Mouse (Mus musculus) kidney, embryonic 16.5 days (tissue): ENCODE measurements around the gene Atp2a1. TPM values are rescaled to one million over a fixed set of nuclear protein-coding genes. Genes with fewer than 3 reads are reported as not detected.

Experiments
- ATAC-seq: fragments of 200-750 bp; cut with Nextera tagmentation; 2 replicates; pipeline ENCODE4 v1.8.0; 2017; ENCODE audit warnings: moderate TSS enrichment; ENCODE audit not compliant: low FRiP score, low TSS enrichment
- H3K27ac ChIP-seq: fragments of 300-500 bp; sonication (generic); 2 replicates; pipeline ENCODE4 v1.5.1; 2014; ENCODE audit warnings: low read length
- H3K27me3 ChIP-seq: fragments of 300-500 bp; sonication (generic); 2 replicates; pipeline ENCODE4 v1.6.1; 2014; ENCODE audit warnings: low read length, control low read depth, mixed read lengths; ENCODE audit not compliant: insufficient read depth
- H3K36me3 ChIP-seq: fragments of 300-500 bp; sonication (generic); 2 replicates; pipeline ENCODE4 v1.6.1; 2014; ENCODE audit warnings: low read length, control low read depth, mixed read lengths; ENCODE audit not compliant: insufficient read depth
- H3K4me1 ChIP-seq: fragments of 300-500 bp; sonication (generic); 2 replicates; pipeline ENCODE4 v1.6.1; 2014; ENCODE audit warnings: low read length, control low read depth, mixed read lengths; ENCODE audit not compliant: insufficient read depth
- H3K4me2 ChIP-seq: fragments of 300-500 bp; sonication (generic); replicated peaks from 2 replicates; pipeline ENCODE4 v1.6.1; 2014; ENCODE audit warnings: low read depth, low read length
- H3K4me3 ChIP-seq: fragments of 300-500 bp; sonication (generic); 2 replicates; pipeline ENCODE4 v1.5.1; 2014; ENCODE audit warnings: mild to moderate bottlenecking, low read length
- H3K9ac ChIP-seq: fragments of 300-500 bp; sonication (generic); replicated peaks from 2 replicates; pipeline ENCODE4 v1.6.1; 2014; ENCODE audit warnings: low read length
- H3K9me3 ChIP-seq: fragments of 300-500 bp; sonication (generic); 2 replicates; pipeline ENCODE4 v1.6.1; 2016; ENCODE audit warnings: low read length, control low read depth
- WGBS: fragments of 180-500 bp; shearing (Covaris S2); extraction: QIAGEN DNeasy Blood & Tissue Kit; methylation state at CpG from one replicate; pipeline ENCODE4 v1.1.7; 2014; 5-methylcytosine and 5-hydroxymethylcytosine counted together
- polyA plus RNA-seq: library from polyadenylated mRNA; unstranded; fragments of >200 nt; fragmentation: Nextera tagmentation; extraction: Ambion mirVana; gene quantifications from 2 replicates; pipeline ENCODE4 v1.2.1, GENCODE M21; 2015

Atp2a1 gene
- polyA plus RNA-seq, 1 experiment from 2014 or later = 7.8 TPM

- no peaks in the 10 kb centered on the region for H3K9me3 ChIP-seq
- peak overlapping the region; percentile 96 for H3K27ac ChIP-seq
- H3K9ac ChIP-seq = peak overlapping the region; percentile 97
- peak overlapping the region; percentile 91 for H3K4me3 ChIP-seq
- peaks cover 20% of the 10 kb centered on the region for H3K4me1 ChIP-seq
- peak; percentile 58 for ATAC-seq
- peaks cover 23% of the 10 kb centered on the region for H3K36me3 ChIP-seq
- H3K4me2 ChIP-seq = peak overlapping the region; percentile 85
- under 1% methylated on average over 26 of the region's 27 CpGs for WGBS
- no peaks in the 10 kb centered on the region for H3K27me3 ChIP-seq
These were observed 11.6 kb upstream of the Atp2a1 start for GRCm38 (mm10) chr7:126474486-126474955.

- peak overlapping the region; percentile 91 for H3K4me3 ChIP-seq
These were observed 10.7 kb upstream of the Atp2a1 start for GRCm38 (mm10) chr7:126473470-126474086.

DNA sequence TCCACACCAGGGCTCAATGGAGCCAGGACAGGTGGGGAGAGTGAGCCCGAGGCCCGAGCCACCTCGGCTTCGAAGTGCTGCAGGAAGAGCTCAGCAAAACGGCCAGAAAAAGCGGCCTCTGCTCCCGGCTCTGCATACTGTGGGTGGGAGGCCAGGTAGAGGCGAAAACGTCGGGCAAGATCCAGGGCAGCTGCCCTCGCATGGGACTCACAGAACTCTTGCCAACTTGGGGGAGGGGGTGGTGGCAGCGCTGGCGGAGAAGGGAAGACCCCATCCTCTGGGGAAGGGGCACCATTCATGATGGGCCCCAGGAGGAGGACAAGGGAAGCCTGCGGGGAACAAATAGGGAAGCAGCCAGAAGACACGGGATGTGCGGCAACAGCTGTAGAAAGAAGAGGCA lies 9.8 kb upstream of the Atp2a1 start:
- Histone ChIP-seq H3K36me3 (peaks cover 41% of the 10 kb centered on the region), H3K9ac (no peak overlapping the region), H3K27me3 (no peaks in the 10 kb centered on the region), H3K27ac (no peak overlapping the region), H3K4me3 (no peak overlapping the region), H3K4me2 (no peak overlapping the region), H3K4me1 (peaks cover 20% of the 10 kb centered on the region), H3K9me3 (no peaks in the 10 kb centered on the region)
- 93% methylated on average over 16 of the region's 16 CpGs for WGBS
- ATAC-seq = no peak

More at GRCm38 (mm10) chr7:126473470-126474086, 10.7 kb upstream of the Atp2a1 start:
- Histone ChIP-seq H3K4me1 (peaks cover 20% of the 10 kb centered on the region), H3K9me3 (no peaks in the 10 kb centered on the region), H3K27me3 (no peaks in the 10 kb centered on the region), H3K27ac (no peak overlapping the region), H3K9ac (peak overlapping the region; percentile 97), H3K4me2 (peak overlapping the region; percentile 85), H3K36me3 (peaks cover 32% of the 10 kb centered on the region)
- 84% methylated on average over 9 of the region's 9 CpGs for WGBS
- no peak for ATAC-seq

GRCm38 (mm10) chr7:126472306-126472705 lies 9.4 kb upstream of the Atp2a1 start:
- Histone ChIP-seq H3K4me2 (no peak overlapping the region), H3K27me3 (no peaks in the 10 kb centered on the region), H3K27ac (no peak overlapping the region), H3K9ac (no peak overlapping the region), H3K4me1 (peaks cover 20% of the 10 kb centered on the region), H3K9me3 (no peaks in the 10 kb centered on the region), H3K36me3 (peaks cover 45% of the 10 kb centered on the region), H3K4me3 (no peak overlapping the region)
- 81% methylated on average over 13 of the region's 13 CpGs for WGBS
- no peak for ATAC-seq

- H3K4me3 ChIP-seq = no peak overlapping the region
- H3K27ac ChIP-seq = no peak overlapping the region
- H3K9ac ChIP-seq = no peak overlapping the region
- peaks cover 50% of the 10 kb centered on the region for H3K36me3 ChIP-seq
- no peaks in the 10 kb centered on the region for H3K9me3 ChIP-seq
- no peaks in the 10 kb centered on the region for H3K27me3 ChIP-seq
- ATAC-seq = no peak
- H3K4me1 ChIP-seq = peaks cover 20% of the 10 kb centered on the region
- H3K4me2 ChIP-seq = no peak overlapping the region
- 67% methylated on average over 4 of the region's 4 CpGs for WGBS
These were observed 8.9 kb upstream of the Atp2a1 start for GRCm38 (mm10) chr7:126471853-126472252.

GRCm38 (mm10) chr7:126471361-126471760 lies 8.5 kb upstream of the Atp2a1 start:
- Histone ChIP-seq H3K4me2 (no peak overlapping the region), H3K9ac (no peak overlapping the region), H3K4me3 (no peak overlapping the region), H3K27ac (no peak overlapping the region), H3K36me3 (peaks cover 53% of the 10 kb centered on the region), H3K27me3 (no peaks in the 10 kb centered on the region), H3K9me3 (no peaks in the 10 kb centered on the region), H3K4me1 (peaks cover 20% of the 10 kb centered on the region)
- 91% methylated on average over 5 of the region's 5 CpGs for WGBS
- ATAC-seq = no peak

GRCm38 (mm10) chr7:126470077-126470476 lies 7.2 kb upstream of the Atp2a1 start:
- no peak for ATAC-seq
- no peak overlapping the region for H3K9ac ChIP-seq
- H3K27ac ChIP-seq = no peak overlapping the region
- H3K27me3 ChIP-seq = no peaks in the 10 kb centered on the region
- H3K36me3 ChIP-seq = peaks cover 53% of the 10 kb centered on the region
- no peak overlapping the region for H3K4me2 ChIP-seq
- no peak overlapping the region for H3K4me3 ChIP-seq
- WGBS = 76% methylated on average over 6 of the region's 6 CpGs
- peaks cover 11% of the 10 kb centered on the region for H3K4me1 ChIP-seq
- no peaks in the 10 kb centered on the region for H3K9me3 ChIP-seq

DNA sequence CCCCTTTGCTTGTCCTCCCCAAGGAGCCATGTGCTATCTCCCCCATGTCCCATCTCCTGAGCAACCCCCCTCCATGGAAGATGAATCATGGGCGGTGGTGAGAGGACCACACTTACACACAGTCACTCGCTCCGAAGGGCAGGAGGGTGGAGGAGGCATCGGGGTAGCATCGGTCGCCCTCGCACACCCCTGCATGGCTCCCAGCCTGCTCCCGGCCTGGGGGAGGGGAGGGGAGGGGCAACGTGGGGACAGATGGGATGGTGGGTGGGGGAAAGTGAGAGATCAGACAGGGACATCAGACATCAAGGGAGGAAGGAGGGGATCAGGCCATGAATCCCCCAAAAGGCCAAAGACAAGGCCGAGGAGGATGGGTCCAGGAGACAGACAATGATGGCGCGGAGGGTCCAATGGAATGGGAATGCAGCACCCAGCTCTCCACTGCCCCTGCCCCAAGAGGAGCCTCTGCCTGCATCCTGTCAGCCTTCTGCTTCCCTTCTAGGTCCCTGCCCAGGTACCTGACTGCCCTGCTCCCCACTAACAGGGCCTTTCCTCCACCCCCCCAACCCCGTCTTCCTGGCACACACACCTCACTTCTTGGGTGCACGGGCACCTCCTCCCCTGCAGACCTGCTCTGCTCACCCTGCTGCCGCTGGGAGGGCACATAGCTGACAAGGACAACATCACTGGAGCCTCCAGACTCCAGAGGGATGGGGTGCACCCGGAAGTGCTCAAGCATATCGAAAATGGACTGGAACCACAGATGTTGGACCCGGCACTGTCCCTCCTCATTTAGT lies 5.1 kb upstream of the Atp2a1 start:
- Histone ChIP-seq H3K4me3 (no peak overlapping the region), H3K27ac (no peak overlapping the region), H3K27me3 (no peaks in the 10 kb centered on the region), H3K9me3 (no peaks in the 10 kb centered on the region), H3K4me2 (no peak overlapping the region), H3K9ac (no peak overlapping the region), H3K36me3 (peaks cover 53% of the 10 kb centered on the region), H3K4me1 (peaks cover 15% of the 10 kb centered on the region)
- ATAC-seq = no peak
- 90% methylated on average over 17 of the region's 18 CpGs for WGBS

DNA sequence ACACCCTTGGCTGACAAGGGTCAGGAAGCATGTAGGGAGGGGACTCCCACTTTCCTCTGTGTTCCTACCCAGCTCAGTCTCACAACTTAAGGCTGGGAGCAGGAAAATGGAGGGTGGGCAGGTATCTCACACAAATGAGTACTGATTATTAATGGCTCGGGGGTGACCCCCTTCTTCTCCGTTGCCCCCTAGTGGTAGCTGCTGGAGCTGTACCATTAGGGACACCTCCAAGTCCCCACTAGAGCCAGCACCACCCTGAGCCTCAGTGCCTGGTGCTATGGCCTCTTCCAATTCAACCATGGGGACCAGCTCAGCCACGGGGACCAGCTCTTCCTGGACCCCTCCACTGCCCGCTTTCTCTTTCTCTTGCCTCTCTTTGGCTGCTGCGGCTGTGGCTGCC lies 4.4 kb upstream of the Atp2a1 start:
- WGBS = 64% methylated on average over 5 of the region's 5 CpGs

DNA sequence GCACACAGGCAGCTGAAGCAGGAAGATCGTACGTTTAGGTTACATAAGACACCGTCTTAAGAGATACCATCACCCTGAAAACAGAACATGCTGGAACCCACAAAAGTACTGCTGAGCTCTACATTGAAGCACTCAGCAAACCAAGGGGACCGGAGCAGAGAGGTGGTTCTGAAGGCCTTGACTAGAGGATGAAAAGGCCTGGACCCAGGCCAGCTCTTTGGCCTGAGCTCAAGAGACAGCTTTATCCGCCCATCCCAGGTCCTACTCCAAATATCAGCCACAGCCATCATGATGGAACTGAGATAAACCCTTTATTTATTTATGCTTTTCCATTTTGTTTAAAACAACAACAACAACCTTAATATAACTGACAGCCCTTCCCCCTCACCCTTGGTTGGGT lies 3.8 kb upstream of the Atp2a1 start:
- Histone ChIP-seq H3K27me3 (no peaks in the 10 kb centered on the region), H3K36me3 (peaks cover 48% of the 10 kb centered on the region), H3K27ac (no peak overlapping the region), H3K4me1 (peaks cover 20% of the 10 kb centered on the region), H3K4me3 (no peak overlapping the region), H3K9me3 (no peaks in the 10 kb centered on the region), H3K9ac (no peak overlapping the region), H3K4me2 (no peak overlapping the region)
- WGBS = 86% methylated on average over 5 of the region's 5 CpGs
- ATAC-seq = no peak

More for the DNA sequence above, 4.4 kb upstream of the Atp2a1 start:
- Histone ChIP-seq H3K9ac (no peak overlapping the region), H3K27me3 (no peaks in the 10 kb centered on the region), H3K27ac (no peak overlapping the region), H3K4me2 (no peak overlapping the region), H3K4me3 (no peak overlapping the region), H3K4me1 (peaks cover 17% of the 10 kb centered on the region), H3K36me3 (peaks cover 53% of the 10 kb centered on the region), H3K9me3 (no peaks in the 10 kb centered on the region)
- ATAC-seq = no peak
